Mouse (Mus musculus): ENCODE results near the gene Cd68. TPM values are rescaled to one million over a fixed set of nuclear protein-coding genes. Genes with fewer than 3 reads are reported as not detected.
"Not testable (repeated sequence)": the region's sequence is repeated elsewhere in the genome, so short reads cannot be mapped to it uniquely, and the experiment has no call there.

Gene Cd68
- total RNA-seq (2021), result 10 to 100 TPM; 11.9 to 13.5 TPM

DNA sequence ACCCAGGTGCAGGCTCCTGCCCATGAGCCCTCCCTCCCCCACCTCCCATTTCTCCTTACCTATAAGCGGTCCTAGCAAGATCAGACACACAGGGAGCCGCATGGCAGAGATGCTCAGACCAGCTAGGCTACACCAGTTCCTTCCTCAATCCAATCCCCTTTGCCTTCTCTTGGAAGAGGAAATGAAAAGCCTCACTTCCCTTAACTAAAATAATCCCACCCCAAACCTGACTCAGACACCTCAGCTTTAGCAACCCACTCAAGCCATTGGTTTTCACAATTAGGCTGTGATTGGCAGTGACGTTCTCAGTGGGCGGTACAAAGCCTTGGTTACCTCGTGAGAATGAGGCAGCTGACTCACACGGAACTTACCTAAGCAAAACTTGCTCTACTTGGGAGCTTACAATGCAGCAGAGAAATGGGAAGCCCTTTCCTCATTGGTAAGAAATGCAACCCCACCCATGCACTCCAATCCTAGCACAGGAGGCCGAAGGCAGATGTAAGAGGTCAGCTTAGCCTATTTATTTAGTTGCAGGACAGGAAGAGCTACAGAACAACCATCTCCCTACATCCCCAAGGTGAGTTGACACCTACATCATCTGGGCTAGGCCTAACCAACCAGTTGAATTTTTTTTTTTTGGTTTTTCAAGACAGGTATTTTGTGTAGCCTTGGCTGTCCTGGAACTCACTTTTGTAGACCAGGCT lies at the start of gene Cd68:
Cd68 (minus strand) TSS at position 193 of the 704 bp plus-strand sequence.
- peak; percentile 55 to 64 for DNase-seq

DNA sequence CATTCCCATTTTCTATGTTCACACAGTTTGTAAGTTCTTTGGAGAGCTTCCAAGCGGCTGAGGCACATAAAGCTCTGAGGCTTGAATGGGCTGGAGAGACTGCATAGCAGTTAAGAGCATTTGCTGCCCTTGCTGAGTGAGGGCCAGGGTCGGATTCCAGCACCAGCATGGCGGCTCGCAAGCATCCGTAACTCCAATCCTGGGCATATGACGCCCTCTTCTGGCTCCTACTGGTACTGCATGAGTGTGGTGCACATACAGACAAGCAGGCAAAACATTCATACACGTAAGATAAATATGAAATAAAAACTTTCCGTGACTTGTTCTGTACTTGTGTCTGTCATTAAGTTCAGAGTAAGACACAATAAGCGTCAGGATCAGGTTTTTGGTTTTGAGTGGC lies 49.5 kb upstream of the Cd68 start:
- DNase-seq, result no peak

DNA sequence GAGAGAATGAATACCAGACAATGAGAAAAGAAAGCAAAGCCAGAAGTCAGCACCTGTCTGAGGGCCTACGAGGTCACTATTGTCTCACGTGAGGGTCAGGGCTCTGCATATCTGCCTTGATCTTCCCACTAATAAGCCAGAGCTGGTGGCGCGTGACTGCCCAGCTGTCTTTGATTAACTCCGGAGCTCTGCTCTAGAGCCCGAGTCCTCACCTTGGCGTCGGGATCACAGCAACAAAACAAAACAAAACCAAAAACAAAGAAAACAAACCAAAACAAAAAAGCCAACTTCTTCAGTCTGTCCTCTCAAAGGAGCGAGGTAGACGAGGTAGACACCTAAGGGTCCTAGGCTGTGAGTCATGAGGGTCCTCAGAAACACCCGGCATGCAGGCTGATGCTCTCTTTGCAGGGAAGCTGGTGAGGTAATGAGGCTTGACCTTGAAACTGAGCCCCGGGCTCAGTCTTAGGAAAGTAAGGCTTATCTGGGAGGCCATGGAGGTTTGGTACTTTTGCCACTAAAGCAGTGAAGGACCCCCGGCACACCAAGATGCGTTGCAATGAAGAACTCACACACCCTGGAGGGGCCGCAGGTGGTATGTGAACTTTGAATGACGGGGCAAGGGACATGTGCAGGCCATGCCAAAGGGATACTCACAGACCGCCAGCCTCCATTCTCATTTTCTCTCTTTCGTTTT lies 48.8 kb upstream of the Cd68 start:
- DNase-seq, result no peak

DNA sequence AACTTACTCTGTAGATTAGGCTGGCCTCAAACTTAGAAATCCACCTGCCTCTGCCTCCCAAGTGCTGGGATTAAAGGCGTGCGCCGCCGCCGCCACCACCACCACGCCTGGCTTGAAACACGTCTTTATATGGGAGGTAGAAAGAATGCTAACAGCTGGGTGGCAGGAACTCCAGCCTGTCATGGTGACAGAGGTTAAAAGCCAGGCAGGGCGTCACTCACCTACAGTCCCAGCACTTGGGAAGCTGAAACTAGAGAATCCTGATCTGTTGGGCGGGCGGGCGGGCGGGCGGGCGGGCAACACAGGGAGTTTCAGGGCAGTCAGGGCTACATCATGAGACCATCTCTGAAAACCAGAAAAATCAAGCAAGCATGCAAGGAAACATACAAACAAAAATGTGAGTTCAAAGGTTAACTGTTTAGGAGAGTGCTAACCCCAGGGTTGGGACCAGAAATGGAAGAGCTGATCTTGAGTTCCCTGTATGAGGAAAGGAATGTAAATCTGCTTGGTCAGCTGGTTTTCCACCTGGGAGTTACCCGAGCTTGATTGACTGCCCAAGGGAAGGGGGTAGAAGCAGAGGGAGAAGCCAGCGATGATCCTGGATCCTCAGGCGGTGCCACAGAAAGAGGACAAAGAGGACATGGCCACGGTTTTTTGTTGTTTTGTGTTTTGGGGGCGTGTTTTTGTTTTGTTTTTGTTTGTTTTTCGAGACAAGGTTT lies 47.2 kb upstream of the Cd68 start:
- no peak for DNase-seq

DNA sequence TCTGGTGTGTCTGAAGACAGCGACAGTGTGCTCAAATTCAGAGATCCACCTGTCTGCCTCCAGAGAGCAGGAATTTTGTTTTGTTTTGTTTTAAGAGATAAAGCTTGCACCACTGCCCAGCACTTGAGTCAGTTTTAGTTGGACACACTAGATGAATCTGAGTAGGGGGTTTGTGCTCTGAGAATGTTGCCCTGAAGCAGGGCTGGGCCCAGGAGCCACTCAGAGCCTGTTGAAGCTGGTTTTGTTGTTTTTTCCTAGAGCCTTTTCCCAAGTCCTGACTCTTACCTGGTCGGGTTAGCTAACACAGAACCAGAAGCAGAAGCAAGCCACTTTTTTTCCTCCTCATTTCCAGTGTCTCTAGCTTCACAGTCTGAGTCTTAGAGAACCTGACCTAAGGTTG lies 45.1 kb upstream of the Cd68 start:
- DNase-seq, result no peak

DNA sequence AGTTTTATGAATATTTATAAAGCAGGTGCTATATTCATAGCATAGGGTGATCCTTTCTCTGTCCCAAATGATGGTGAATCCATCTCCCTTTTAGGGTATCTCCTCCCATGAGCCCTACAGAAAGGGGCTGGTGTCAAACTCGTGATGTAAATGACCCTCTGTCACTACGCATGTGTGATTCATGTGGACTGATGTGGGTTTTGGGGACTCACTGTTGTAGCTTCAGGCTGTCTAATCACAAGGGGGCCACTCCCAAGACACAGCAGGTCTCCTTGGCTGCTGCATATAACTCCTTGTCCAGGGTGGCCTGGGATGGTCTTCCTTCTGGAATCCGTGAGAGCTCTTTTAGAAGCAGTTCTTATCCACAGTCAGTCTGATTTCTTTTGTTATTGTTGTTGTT lies 44.5 kb upstream of the Cd68 start:
- no peak for DNase-seq

DNA sequence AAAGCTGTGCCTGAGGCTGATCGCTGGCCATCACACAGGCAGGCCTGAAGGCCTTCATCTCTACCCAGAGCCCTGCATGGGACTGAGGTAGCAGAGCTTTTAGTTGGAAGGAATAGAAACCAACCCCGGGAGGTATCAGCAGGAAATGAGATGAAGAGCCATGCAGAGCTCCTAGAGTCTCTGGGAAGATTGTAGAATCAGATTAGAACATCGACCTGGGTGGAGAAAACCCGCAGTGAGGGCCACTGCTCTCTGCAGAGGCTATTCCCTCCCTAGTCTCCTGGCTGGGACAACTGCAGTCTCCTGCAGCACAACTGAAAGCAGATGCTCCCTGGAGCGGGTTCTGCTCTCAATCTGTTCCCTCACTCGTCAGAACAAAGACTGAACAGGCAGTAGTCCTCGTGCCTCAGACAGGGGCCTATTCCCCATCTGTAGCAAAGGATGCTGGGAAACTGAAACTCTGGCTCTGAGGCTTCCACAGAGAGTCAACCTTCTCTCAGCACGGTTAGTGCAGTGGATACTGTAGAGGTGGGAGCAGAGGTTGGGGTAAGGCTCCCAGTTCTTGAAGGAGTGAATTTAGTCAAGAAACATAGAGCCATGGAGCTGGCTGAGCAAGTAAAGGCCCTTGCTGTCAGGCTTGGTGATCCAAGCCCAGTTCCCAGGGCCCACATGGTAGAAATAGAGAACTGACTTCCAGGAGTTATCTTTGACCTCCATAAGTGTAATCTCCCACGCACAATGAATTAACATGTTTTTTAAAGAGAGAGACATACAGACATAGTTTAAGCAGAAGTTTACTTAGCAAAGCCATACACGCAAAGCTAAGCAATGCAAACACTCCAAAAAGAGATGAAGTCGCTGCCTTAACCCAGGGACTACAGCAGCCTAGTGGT lies 43.8 kb upstream of the Cd68 start:
- DNase-seq, result peak; percentile 27 to 30

DNA sequence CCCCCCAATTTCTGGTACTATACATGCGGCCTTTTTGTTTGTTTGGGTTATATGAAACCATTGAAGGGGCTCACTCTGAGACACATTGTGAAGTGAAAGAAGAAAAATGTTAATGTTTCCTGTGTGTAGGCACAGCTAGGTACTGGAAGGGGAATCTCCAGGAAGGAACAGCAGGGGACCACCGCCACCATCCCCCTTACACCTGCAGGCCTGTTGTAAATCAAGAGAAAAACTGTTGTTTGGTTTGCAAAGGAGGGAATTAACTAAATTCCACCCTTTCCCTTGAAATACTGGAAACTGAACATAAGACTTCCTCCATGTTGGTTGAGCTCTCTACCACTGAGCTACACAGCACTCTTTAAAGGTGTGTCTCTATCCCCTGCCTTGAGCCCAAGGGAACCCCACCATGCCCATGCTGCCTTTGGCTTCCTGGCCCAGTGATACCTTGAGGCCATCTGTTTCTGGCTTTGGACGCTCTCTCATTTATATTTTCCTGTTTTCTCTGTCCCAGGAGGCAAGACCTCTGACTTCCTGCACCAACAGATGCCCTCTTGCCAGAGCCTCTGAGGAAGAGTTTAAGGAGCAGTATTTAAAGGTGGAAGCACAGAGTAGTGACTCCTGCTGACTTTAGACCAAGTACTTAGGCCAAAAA lies 42.8 kb upstream of the Cd68 start:
- no peak for DNase-seq

DNA sequence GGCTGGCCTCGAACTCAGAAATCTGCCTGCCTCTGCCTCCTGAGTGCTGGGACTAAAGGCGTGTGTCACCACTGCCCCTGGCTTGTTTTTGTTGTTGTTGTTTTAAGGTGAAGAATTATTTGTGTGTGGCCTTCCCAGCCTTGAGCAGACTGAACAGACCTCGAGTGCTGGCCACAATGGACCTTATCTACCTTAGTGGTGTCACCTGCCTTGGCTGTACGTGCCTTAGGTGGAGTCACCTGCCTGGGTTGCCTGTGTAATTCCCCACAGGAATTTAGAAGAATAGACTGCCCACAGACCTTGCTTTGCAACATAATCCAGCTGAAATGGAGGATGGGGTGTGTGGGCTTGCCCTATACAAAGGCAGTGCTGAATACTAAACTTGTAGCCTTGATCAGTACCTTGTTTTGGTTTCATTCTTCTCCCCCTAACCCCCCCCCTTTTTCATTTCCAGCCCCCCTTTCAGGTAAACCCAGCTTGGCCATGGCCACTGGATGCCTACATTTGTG lies 42.0 kb upstream of the Cd68 start:
- DNase-seq, result no peak

DNA sequence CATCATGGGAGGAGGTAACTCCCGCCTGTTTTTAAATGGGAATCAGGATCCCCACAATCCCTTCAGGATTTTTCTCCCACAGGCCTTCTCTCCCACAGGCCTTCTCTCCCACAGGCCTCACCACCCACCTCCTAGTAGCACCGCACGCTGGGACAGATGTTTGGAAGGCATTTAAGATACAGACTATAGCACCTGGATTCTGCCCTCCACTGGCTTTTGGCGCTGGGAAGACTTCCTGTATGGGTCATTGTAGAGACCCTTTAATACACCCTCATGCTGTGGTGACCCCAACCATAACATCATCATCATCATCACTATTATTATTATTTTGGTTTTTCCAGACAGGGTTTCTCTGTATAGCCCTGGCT lies 41.5 kb upstream of the Cd68 start:
- no peak for DNase-seq

DNA sequence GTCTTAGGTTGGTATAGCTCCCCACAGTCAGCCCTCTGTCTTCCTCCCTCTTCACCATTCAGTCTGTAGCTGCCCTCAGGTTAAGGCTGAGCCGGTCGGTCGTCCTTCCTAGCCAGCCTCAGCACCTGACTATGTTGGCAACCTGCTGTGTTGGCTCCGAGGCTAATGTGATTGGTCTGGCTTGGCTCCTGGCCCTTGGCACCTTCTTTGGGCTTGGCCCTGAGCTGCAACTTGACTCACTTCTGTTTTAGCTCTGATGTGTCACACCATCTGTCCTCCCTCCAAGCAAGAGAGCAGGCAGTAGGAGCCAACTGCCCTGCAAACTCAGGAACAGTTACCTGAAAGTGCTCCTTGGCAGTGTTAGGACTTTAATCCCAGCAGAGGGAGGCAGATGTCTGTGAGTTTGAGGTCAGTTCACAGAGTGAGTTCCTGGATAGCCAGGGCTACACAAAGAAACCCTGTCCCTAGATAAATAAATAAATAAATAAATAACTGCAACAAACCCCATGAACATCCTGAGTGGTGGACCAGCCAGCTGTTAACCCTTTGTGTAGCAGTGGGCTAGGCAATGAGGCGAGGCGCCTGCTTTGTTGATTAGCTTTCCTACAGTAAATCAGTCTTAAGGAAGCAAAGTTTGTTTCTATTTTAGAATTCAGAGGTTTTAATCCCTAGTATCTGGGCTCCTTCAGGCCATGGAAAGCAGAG lies 41.0 kb upstream of the Cd68 start:
- DNase-seq, result no peak

DNA sequence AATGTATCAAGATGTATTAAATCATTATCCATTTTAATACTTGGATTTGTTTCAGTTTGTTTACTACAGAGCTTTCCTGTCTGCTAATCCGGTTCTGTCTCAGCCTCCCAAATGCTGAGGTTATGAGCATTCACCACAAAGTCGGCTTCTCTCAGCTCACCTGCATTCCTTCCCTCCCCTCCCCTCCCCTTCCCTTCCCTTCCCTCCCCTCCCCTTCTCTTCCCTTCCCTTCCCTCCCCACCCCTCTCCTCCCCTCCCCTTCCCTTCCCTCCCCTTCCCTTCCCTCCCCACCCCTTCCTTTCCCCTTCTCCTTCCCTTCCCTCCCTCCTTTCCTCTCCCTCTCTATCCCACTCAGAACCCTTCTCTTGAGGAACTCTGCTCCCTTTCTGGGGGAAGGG lies 38.7 kb upstream of the Cd68 start:
- no peak for DNase-seq

DNA sequence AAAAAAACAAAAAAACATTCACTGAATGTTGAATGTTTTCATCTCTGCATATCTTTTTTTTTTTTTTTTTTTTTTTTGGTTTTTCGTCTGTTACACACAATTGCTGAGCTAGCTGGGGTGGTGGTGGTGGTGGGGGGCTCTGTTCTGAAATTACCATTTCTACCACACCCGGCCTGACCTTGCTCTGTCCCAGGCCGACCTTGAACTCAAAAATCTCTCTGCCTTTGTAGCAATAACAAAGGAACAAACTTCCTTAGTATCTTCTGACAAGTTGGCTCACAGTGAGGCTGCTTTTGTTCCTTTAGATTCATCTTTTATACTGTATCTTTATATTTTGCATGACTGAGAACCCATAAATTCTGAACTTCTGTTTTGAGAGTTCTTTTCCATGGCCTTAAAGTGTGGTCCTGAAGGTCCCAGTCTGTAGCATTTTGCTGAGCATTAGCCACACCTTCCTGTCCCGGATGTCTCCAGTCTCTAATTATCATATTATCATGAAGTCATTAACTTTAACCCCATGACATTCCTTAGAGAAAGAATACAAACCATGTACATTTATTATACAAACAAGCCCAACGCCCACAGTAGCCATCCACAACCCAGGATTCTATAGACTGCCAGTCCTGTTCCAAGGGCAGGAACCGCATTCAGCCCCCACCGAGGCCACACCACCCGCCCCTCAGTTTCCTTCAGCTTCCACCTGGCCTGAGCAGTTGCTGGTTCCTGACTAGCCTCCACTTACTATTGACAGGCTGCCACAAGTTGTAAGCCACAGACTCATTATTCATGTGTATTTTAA lies 38.1 kb upstream of the Cd68 start:
- DNase-seq, result no peak

DNA sequence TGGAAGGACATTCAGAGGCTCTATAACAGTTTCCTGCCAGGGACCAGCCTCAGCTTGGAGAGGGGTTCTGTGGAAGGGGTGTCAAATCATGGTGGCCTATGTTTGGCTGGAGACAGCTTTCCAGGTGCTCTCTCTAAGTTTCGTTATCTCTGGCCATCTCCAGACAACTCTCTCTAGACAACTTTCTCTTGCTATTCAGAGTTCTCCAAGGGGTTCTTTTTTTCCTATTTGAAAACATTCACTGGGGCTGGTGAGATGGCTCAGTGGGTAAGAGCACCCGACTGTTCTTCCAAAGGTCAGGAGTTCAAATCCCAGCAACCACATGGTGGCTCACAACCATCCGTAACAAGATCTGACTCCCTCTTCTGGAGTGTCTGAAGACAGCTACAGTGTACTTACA lies 37.4 kb upstream of the Cd68 start:
- DNase-seq, result not testable (repeated sequence)

DNA sequence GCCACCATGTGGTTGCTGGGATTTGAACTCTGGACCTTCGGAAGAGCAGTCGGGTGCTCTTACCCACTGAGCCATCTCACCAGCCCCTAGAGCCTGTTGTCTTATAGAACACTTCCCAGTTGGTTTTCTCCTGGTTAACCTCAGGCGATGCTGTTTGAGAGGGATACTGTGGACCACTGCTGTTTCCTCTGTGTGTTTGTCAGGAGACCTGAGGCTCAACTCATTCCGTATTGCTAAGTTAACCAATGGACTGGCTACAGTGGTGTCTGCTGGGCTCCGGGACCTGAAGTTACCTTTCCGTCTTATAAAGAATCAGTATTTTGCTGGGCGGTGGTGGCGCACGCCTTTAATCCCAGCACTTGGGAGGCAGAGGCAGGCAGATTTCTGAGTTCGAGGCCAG lies 36.9 kb upstream of the Cd68 start:
- DNase-seq, result not testable (repeated sequence)

DNA sequence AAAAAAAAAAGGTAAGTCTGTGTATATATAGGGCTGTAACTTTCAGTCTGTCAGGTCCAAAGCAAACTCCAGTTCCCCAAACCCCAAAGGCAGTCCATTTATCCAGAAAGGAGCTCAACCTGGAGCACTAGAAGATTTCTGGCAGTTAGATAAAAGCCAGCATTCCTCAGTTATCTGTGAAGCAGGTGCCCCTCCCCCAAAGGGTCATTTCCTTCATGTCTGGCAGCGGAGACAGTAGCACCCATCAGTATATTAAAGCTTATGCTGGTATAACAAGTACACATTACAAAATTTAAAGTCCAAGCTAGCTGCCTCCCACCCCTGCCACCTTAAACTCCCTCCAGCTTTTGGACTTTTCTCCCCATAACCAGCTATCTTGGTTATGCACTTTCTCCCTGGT lies 33.6 kb upstream of the Cd68 start:
- no peak for DNase-seq

DNA sequence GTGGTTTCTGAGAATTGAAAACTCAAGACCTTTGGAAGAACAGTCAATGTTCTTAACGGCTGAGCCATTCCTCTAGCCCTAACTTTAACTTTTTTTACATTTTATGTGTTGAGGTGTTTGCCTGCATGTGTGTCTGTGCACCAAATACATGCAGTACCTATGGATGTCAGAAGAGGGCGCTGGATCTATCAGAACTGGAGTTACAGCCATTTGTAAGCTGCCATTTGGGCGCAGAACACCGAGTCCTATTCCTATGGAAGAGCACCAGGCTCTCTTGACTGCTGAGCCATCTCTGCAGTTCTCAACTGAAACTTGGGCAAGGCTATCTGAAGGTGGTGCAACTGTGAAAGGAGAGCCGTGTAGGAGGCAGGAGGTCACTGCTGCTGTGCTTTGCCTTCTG lies 32.6 kb upstream of the Cd68 start:
- DNase-seq, result no peak

DNA sequence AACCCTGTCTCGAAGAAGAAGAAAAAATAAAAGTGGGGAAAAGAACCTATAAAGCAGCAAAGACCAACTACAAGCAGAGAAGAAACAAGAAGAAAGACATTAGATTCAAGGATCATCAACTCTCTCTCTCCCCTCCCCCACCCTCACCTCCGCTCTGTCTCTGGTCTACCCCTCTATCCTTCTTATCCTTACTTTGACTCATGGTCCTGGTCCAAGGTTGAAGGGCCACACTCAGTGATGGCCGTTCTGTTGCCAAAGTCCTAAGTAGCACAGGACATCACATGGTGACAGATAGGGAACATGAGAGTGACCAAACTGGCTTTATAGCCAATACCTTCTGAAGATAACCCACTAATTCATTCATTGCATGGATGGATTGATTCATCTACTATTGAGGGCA lies 31.4 kb upstream of the Cd68 start:
- no peak for DNase-seq

DNA sequence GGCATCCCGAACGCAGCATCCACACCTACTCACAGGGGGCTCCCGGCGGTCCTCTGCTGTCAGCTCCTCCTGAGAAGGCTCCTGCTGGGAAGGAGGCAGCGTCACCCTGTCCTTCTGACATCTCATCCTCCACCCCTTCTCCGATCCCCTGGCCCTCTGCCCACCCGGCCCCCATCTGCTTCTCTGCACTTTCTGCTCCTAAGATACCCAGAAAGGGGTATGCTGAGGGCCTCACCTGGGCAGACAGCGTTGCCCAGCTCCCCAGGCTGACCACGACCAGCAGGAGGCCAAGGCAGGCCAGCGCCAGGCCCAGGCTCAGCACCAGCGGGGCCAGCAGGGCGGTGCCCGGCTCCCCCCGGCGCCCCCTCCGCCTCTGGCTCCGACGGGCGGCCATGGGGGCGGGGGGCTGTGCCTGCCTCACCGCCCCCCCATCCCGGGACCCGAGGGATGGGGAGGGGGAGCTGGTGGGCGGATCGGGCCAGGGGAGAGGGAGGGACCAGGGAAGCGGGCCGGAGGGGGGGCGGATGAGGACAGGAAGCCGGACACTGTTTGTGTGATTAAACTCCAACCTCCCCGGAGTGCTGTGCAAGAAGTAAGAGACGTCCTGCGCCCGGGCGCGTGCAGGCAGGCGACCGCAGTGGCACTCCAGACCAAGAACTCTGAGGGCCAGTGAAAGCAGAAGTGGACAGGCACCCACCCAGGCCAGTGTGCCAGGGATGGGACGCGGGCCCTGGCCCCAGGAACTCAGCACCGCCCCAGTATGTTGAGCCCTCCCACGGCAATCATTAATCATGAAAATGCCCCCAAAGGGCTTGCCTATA lies 29.6 kb upstream of the Cd68 start, which contains the start of the genes Tnfsf12 and Tnfsfm13:
Tnfsf12 (minus strand) TSS at position 489 of the 821 bp plus-strand sequence.
Tnfsfm13 (minus strand) TSS at position 738 of the 821 bp plus-strand sequence.
- no peak for DNase-seq

Data from layer of hippocampus, postnatal 36 days (tissue).